Mouse (Mus musculus) regulatory T cell (primary cell): ENCODE data around the gene Fam13c.
"Not testable (repeated sequence)": the region's sequence is repeated elsewhere in the genome, so short reads cannot be mapped to it uniquely, and the experiment has no call there.

ENCODE experiments used
- in situ Hi-C: fragments of 300-600 bp; cut with MboI, MseI; formaldehyde crosslinking; loops from one replicate; pipeline ENCODE4 v1.15.1; 2025; ENCODE audit warnings: high pct_unique_total_duplicates

Fam13c gene

DNA sequence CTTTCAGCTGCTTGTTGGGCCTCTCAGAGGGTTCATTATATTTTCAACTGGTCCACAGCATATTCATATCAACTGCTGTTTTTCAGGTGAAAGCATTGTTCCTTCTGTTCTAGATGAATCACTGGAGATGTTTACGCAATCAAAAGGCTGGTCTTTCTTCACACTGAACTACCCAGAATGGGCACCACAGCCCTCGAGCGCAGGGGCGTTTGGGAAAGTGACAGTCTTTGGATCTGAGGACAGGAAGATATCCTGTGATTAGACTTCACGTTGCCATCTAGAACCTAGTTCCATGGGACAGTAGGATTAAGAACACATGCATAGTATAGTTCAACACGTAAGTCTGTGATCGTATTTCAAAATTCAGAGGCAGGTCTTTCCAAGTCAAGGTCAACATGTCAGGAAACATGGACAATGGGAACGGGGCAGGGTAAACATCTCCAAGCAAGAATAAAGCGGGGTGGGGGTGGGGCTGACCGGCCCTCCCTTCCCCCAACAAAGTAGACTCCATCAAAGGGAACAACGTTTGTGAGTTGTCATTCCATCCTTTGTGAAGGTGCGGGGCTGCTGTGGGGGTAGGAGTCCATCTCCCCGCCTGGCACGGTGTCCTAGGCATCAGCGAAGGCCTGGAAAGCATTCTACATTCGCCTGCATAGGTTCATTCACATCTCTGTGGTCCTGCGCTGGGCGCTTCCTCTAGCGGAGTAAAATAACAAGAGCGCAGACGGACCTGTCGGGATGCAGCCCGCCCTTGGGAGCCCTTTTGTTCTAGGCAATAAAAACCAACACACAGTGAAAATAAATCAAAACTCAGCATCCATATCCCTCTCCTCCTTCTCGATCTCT, at the start of gene Fam13c:
Fam13c (plus strand) TSS at position 806 of the 846 bp plus-strand sequence.
- in situ Hi-C loops: no loop called here

- in situ Hi-C loops: no loop called here
These were observed 44.4 kb upstream of the Fam13c start for GRCm38 (mm10) chr10:70395900-70396299.

- in situ Hi-C loops: no loop called here
These were observed 42.1 kb upstream of the Fam13c start for GRCm38 (mm10) chr10:70398224-70398623.

DNA sequence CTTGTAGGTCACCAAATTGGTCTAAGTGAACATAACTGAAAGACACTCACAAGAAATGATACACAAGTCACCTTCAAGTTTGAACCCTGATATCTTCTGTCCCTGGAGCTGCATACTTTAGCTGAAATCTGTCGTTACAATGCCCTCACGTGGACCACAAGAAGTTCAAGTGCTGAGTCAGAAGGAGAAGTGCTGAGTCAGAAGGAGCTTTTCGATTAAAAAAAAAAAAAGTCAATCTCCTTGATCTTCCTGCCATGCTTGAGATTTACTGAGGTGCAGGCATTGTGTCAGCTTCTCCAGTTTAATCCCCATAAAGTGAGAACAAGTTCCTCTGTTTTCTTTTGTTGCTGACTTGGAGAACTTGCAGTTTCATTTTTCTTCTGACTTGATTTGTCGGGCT, 38.3 kb upstream of the Fam13c start:
- in situ Hi-C loops: no loop called here

DNA sequence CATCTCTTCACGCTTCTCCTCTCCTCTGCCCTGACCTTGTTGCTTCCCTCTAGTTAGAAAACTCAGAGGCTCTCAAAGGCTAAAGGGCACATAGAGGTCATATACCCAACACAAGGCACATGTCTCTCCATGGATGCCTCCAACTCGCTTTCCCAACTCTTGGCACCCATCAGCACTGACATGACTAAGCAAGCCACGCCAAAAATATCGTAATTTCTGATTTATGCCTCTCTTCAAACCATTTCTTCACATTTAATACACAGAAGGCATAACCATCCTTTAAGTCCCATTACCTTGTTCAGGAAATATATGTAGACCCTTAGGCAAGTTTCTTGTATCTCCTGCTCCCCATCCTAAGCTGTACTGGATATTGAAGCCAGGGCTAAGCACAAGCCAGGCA, 37.6 kb upstream of the Fam13c start:
- in situ Hi-C loops: no loop called here

DNA sequence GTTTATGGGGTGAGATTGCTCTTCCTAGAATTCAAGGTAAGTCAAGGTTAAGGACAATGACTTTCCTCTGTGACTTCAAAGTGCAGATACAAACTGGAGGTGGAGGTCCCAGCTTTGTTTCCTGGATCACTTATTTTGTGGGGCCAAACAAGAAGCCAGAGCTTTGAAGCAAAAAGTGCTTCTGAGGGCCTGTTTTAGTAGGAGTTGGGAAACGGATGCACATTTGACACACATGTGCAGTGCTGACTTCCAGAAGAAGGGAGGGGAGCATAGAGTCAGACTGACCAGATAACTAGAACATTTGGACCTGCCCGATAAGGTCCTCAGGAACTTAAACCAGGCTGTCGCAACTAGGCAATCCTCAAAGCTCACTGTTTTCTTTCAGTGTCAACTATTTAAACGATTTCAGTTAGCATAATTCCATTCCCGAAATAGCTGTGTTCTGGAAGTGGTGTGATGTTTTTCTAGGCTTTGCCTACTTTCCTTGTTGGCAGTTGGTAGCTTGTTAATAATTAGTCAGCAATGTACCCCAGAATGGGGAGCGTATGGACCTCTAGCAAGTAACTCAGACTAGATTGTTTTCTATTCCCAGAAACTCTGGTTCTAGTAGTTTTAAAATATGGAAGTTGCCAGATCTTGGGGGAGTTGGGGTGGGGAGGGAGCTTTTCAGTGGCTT, 22.3 kb upstream of the Fam13c start:
- in situ Hi-C loops: no loop called here

- in situ Hi-C loops: no loop called here
These were observed 20.7 kb upstream of the Fam13c start for GRCm38 (mm10) chr10:70419282-70420264.

DNA sequence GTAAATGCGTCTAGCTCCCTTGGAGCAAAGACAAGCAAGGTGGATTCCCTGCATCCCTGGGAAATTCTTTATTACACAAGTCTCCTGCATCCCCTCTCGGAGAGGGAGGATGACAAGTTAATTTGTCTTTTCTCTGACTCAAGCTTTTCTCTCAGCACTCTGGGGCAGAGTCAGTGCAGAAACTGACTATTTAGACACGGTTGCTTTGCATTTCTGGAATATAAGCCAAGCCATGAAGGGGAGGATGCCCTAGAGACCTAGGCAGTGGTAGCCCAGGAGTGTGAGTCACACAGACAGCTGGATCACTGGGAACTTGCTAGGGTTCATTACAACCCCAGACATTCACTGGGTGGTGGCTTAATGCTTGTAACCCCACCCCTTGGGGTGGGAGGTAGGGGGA, 13.9 kb upstream of the Fam13c start:
- in situ Hi-C loops: no loop called here

DNA sequence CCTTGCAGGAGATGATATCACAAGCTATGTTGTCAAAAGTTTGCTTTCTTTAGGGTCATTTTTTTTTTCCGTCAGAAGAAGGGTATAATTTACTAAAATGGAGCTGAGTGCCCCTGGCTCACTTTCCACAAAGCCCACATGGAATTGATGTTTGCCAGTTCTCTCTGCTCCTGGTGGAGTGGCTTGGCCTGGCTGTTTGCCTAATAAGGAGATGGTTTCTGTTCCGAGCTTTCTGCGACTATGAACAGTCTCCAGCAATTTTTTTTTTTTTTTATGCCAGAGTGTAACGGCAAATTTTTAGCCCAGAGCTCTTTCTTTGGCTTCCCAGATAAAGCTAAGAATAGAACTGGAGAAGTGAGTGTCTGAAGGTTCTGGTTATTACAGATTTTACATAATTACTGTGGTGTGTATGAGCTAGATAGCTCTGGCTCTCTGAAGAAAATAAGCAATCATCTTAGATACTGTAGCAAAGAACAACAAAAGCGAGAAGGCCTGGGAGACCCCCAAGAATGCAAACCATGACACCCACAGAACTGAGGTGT, 12.1 kb upstream of the Fam13c start:
- in situ Hi-C loops: no loop called here

GRCm38 (mm10) chr10:70429341-70429740, 10.9 kb upstream of the Fam13c start:
- in situ Hi-C loops: no loop called here

DNA sequence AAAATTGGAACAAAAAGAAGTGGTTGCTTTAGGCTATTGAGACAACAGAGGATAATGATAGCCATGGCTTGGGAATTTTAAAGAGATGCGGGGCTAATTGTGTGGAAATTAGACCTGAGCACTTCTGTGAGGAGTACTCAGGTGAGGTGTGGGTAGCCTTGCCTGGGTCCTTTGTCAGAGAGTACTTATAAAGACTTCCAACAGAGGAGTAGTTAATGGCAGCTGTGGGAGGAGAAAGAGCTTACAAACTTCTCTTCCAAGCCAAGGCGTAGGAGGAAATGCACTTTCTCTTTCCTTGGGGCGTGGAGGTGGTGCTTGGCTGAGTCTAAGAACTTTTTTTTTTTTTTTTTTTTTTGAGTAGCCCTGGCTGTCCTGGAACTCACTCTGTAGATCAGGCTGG, 6.9 kb upstream of the Fam13c start:
- in situ Hi-C loops: no loop called here

- in situ Hi-C loops: not testable (repeated sequence)
These were observed 6.5 kb upstream of the Fam13c start for GRCm38 (mm10) chr10:70433736-70434135.

DNA sequence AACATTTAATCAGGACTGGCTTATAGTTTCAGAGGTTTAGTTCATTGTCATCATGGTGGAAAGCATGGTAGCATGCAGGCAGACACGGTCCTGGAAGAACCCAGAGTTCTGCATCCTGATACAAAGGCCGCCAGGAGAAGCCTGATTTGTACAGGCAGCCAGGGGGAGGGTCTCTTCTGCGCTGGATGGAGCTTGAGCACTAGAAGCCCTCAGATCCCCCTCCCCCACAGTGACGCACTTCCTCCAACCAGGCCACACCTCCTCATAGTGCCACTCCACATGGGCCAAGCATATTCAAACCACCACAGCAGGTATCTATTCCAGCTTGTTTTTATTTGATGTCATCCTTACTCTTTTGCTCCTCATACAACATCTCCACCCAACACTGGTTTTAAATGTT, 3.6 kb upstream of the Fam13c start:
- in situ Hi-C loops: no loop called here

GRCm38 (mm10) chr10:70437289-70437688, 3.0 kb upstream of the Fam13c start:
- in situ Hi-C loops: no loop called here

DNA sequence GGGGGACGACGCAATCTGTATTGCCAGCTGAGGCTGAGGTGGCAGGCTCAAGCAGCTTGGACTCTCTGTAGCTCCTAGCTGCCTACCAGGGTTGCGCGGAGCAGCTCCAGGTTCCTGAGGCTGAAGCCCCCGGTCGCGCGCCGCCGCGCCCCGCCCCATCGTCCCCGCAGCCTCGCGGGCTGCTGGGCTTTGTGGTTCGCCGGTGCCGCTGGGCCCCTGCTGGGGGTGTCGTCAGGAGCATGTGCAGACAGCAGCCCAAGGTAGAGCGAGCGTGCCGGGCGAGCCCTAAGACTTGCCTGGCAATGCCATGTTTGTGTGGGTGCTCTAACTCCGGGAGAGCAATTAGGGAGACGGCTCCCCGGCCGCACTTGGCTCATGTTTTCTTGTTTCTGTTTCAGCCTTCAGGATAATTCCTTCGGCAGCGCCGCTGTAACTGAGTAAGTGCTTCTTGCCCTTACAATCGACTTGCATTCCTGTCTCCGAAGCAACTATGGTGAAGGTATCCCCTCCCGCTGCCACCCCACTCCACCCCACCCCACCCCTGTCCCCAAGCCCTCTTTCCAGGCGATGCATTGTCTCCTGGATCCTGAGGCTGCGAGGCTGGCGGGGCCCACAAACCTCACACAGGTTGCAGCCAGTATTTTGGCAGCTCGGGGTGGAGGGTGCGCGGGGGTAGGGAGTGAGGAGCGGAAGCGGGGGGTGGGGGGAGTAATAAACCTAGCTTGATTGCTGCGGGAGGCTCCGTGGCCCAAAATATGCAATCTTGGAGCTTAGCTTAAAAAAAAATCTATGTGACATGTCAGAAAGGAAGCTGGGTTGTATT, 569 bp downstream of the Fam13c start:
- in situ Hi-C loops: no loop called here

DNA sequence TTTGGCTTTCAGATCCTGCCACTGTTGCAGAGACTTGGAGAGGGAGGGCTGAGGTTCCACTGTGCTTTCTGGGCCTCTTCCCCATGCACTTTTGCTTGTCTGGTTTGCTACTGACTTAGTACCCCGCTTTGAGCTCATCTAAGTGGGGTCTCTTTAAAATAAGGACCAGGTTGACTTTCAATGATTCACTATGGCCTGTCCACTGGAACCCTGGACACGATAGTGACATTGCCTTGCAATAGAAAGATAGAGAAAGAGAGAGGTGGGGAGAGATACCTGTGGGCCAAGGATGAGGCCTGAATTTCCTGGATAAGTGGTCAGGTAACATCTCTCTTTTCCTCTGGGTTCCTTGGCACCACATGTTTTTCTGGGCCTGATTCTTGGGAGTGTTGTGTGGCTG, 1.9 kb downstream of the Fam13c start:
- in situ Hi-C loops: no loop called here

- in situ Hi-C loops: no loop called here
These were observed 2.3 kb downstream of the Fam13c start for GRCm38 (mm10) chr10:70442623-70443022.

GRCm38 (mm10) chr10:70447787-70448186, 7.5 kb downstream of the Fam13c start:
- in situ Hi-C loops: no loop called here

DNA sequence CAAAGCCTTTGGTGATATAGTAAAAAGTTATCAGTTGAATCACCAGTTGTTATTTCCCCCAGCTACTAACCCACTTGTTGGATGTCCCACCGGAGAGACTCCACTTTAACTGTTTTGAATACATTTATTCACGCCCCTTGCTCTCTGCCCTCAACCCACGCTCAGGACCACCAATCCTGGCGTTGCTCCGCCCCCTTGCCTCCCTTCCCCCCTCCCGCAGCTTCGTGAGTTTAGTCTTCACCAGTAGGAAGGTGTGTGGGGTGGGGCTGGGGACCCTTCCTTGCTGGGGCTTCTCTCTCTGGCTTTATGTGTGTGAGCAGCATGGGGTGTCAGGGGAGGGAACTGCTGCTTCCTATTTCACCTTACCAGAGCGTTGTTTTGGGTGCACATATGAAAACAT, 8.9 kb downstream of the Fam13c start:
- in situ Hi-C loops: no loop called here

GRCm38 (mm10) chr10:70455886-70456305, 15.6 kb downstream of the Fam13c start:
- in situ Hi-C loops: no loop called here
